Mouse (Mus musculus): ENCODE measurements around the gene Enpp1.

- TF ChIP-seq POLR2A (IDR thresholded peaks at IDR 0.05; ENCODE audit: insufficient read depth, low read length): no peak
- no peak for TF ChIP-seq CTCF (IDR thresholded peaks at IDR 0.05; ENCODE audit: low read depth, low read length)
- no peak for TF ChIP-seq EP300 (IDR thresholded peaks at IDR 0.05; ENCODE audit: insufficient read depth, low read depth, low read length)
These were observed 63.8 kb downstream of the Enpp1 start for GRCm38 (mm10) chr10:24647996-24648738.

Data from ES-Bruce4 (cell line).